Mouse (Mus musculus) hindbrain, postnatal 0 days (tissue): Measurements from ENCODE around the gene Tmprss4. TPM values are rescaled to one million over a fixed set of nuclear protein-coding genes. Genes with fewer than 3 reads are reported as not detected.

Experiments used
- ATAC-seq: fragments of 200-750 bp; cut with Nextera tagmentation; 2 replicates; pipeline ENCODE4 v1.8.0; 2017; ENCODE audit warnings: mild to moderate bottlenecking, moderate TSS enrichment, moderate library complexity
- DNase-seq: peaks from one replicate; pipeline ENCODE4 v3.0.0-alpha.2; 2015; ENCODE audit warnings: low spot score
- H3K27ac ChIP-seq: fragments of 300-500 bp; sonication (generic); 2 replicates; pipeline ENCODE4 v1.5.1; 2014; ENCODE audit warnings: mild to moderate bottlenecking
- H3K27me3 ChIP-seq: fragments of 300-500 bp; sonication (generic); 2 replicates; pipeline ENCODE4 v1.6.1; 2014; ENCODE audit warnings: low read length, mixed read lengths; ENCODE audit not compliant: insufficient read depth
- H3K36me3 ChIP-seq: fragments of 300-500 bp; sonication (generic); 2 replicates; pipeline ENCODE4 v1.6.1; 2014; ENCODE audit warnings: low read length, mixed read lengths; ENCODE audit not compliant: insufficient read depth
- H3K4me1 ChIP-seq: fragments of 300-500 bp; sonication (generic); 2 replicates; pipeline ENCODE4 v1.6.1; 2014; ENCODE audit warnings: antibody characterized with exemption, low read length, mixed read lengths; ENCODE audit not compliant: insufficient read depth
- H3K4me2 ChIP-seq: fragments of 300-500 bp; sonication (generic); 2 replicates; pipeline ENCODE4 v1.6.1; 2014; ENCODE audit warnings: low read depth, mild to moderate bottlenecking, low read length, moderate library complexity, mixed read lengths
- H3K4me3 ChIP-seq: fragments of 300-500 bp; sonication (generic); 2 replicates; pipeline ENCODE4 v1.5.1; 2014; ENCODE audit warnings: low read length
- H3K9ac ChIP-seq: fragments of 300-500 bp; sonication (generic); replicated peaks from 2 replicates; pipeline ENCODE4 v1.6.1; 2014; ENCODE audit warnings: mild to moderate bottlenecking, low read length, moderate library complexity, mixed read lengths
- H3K9me3 ChIP-seq: fragments of 300-500 bp; sonication (generic); 2 replicates; pipeline ENCODE4 v1.6.1; 2016; ENCODE audit warnings: low read length, mixed read lengths
- CTCF ChIP-seq: IDR thresholded peaks from 2 replicates; pipeline ENCODE4 v1.5.1; 2016; ENCODE audit warnings: antibody characterized with exemption, control low read depth, low read depth
- WGBS: fragments of 180-500 bp; shearing (Covaris S2); extraction: QIAGEN DNeasy Blood & Tissue Kit; methylation state at CpG from one replicate; pipeline ENCODE4 v1.1.7; 2014; 5-methylcytosine and 5-hydroxymethylcytosine counted together
- polyA plus RNA-seq: library from polyadenylated mRNA; unstranded; fragments of >200 nt; fragmentation: Nextera tagmentation; extraction: Ambion mirVana; gene quantifications from 2 replicates; pipeline ENCODE4 v1.2.1, GENCODE M21; 2015
- total RNA-seq: library from RNA; depleted of rRNA; stranded (reverse); fragments of >200 nt; gene quantifications from 2 replicates; pipeline ENCODE4 v1.2.3, GENCODE M21; 2014

Gene Tmprss4
- total and polyA plus RNA-seq, 2 experiments from 2014 or later: 1.1 TPM; not detected in 1

DNA sequence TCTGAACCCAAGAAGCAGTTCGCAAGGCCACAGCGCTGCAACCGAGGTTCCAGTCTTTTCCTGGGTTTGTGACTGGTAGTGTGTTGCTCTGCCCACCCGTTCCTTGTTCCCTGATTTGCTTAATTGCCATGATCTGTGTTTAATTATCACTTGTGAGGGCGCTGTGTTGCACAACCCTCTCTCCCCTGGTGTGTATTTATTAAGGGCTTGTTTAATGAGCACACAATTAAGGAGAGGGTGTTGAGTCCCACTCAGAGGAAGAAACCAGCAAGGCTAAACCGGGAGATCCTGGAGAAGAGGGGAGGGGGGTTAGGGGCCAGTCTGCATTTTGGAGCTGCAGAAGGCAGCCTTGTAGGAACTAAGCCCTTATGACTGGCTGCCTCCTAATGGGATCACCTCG, 62.9 kb downstream of the Tmprss4 start:
- Histone ChIP-seq H3K4me3 (no peak overlapping the region), H3K27ac (no peak overlapping the region), H3K36me3 (no peaks in the 10 kb centered on the region), H3K9me3 (no peaks in the 10 kb centered on the region), H3K4me1 (0 out of 2 replicates have a peak, but pooled peaks cover under 1% of the 10 kb centered on the region), H3K9ac (no peak overlapping the region), H3K27me3 (peaks cover 50% of the 10 kb centered on the region), H3K4me2 (no peak overlapping the region)
- ATAC-seq: no peak
- TF ChIP-seq CTCF: no peak
- 59% methylated on average over 7 of the region's 7 CpGs for WGBS
- DNase-seq: no peak

DNA sequence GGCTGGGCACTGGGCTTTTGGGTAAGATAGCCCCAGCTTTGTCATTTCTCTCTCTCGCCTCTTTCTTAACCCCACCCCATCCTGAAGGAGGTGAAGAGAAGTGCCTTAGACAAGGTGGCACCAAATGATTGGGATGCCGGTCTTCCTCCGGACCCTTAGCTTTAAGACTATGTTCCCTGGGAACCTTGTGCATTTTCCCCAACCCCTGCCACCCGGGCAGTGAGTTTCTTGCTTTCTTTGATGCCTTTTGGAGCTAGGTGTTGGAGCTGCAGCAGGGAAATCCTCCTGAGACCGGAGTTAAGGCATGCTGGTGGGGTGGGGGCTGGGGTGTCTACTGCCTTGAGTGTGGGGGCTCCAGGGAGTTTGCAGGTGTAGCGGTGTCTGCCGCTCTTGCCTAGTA, 64.8 kb downstream of the Tmprss4 start:
- TF ChIP-seq CTCF: no peak
- Histone ChIP-seq H3K9ac (no peak overlapping the region), H3K36me3 (no peaks in the 10 kb centered on the region), H3K27me3 (peaks cover 54% of the 10 kb centered on the region), H3K4me3 (peak overlapping the region; percentile 48), H3K4me1 (no peaks in the 10 kb centered on the region), H3K27ac (no peak overlapping the region), H3K9me3 (no peaks in the 10 kb centered on the region), H3K4me2 (peak overlapping the region; percentile 77)
- 4% methylated on average over 7 of the region's 7 CpGs for WGBS
- ATAC-seq (no peak), DNase-seq (no peak)

DNA sequence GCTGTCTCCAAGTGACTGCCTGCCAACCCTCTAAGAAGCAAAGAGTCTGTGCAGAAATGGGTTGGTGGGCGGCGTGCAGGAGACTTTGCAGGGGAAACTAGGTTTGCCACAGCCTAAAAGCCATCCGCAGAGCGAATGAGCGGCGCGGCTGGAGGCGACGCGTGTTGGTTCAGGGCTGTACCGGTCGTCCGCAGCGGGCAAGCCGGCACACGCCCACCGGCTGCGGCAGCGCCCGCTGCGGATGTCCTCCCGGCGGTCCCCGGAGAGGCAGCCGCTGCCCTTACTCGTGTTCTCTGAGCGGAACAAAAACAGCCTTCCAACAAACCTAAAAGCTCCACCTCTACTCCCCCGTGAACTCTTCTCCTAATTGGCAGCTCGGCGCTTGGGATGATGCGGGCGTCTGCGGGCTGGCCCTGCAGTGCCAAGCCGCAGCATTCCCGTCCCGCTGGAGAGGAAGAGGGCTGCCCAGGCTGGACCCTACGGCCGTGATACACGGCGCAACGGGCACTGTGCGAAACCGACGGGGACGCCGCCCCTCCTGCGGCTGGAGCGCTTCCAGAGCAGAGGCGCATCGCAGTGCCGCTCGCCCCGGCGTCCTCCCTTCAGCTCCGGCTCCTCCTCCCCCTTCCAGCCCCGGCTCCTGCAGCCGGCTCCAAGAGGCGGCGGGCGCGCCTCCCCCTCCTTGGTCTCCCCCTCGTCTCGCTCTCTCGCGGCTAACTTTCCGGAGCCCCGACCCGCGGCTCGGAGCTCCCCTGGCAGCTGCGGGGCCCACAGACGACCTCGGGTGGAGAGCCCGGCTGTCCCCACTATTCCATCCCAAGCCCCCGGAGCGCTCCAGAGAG, 65.5 kb downstream of the Tmprss4 start, which contains the start of gene Scn4b:
Scn4b (plus strand) TSS at position 205 of the 842 bp plus-strand sequence.
- Histone ChIP-seq H3K27ac (no peak within 1 kb of the TSS), H3K27me3 (peaks cover 50% of the 10 kb centered on the region), H3K9me3 (no peaks in the 10 kb centered on the region), H3K36me3 (no peaks in the 10 kb centered on the region), H3K4me2 (peak within 1 kb of the TSS; percentile 77), H3K9ac (peak within 1 kb of the TSS; percentile 34), H3K4me3 (peak within 1 kb of the TSS; percentile 48), H3K4me1 (no peaks in the 10 kb centered on the region)
- TF ChIP-seq CTCF: no peak
- ATAC-seq (0 out of 2 replicates have a peak, but pooled peaks have one; percentile 30), DNase-seq (peak; percentile 44)
- WGBS: under 1% methylated on average over 70 of the region's 76 CpGs

DNA sequence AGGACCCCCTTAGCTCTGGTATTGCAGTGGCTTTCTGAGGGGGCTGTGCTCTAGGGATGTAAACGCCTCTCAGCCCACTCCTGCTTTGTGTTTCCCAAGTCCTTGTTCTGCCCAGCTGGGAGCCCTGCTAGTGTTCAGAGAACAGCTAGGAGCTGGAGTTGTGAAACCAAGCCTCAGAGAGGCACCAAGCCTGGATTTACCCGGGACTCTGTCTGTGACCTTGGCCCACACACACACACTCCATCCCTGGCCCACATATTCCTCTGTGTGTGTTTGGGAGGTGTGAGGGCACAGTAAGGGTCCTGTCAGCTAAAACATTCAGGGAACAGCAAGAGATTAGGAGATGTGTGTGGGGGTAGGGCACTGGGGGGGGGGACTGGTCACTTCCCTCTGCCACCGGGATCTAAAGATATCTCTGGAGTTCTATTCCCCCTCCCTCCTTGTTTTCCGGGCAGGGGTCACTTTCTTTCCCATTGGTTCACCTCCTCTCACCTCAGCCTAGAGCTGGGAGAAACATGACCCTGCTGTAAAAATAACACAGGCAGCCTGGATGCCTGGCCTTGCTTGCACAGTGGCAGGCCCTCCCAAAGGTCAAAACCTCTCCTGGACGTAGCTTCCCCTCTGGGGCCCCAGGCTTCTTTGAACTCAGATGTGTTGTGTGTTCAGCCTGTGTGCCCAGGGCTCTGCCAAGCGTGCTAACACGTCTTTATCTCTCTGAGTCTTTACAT, 67.3 kb downstream of the Tmprss4 start:
- Histone ChIP-seq H3K4me1 (no peaks in the 10 kb centered on the region), H3K9ac (no peak overlapping the region), H3K9me3 (no peaks in the 10 kb centered on the region), H3K27ac (no peak overlapping the region), H3K36me3 (no peaks in the 10 kb centered on the region), H3K4me3 (no peak overlapping the region), H3K27me3 (peaks cover 50% of the 10 kb centered on the region), H3K4me2 (no peak overlapping the region)
- no peak for TF ChIP-seq CTCF
- ATAC-seq (no peak), DNase-seq (no peak)
- WGBS: 19% methylated on average over 7 of the region's 7 CpGs

DNA sequence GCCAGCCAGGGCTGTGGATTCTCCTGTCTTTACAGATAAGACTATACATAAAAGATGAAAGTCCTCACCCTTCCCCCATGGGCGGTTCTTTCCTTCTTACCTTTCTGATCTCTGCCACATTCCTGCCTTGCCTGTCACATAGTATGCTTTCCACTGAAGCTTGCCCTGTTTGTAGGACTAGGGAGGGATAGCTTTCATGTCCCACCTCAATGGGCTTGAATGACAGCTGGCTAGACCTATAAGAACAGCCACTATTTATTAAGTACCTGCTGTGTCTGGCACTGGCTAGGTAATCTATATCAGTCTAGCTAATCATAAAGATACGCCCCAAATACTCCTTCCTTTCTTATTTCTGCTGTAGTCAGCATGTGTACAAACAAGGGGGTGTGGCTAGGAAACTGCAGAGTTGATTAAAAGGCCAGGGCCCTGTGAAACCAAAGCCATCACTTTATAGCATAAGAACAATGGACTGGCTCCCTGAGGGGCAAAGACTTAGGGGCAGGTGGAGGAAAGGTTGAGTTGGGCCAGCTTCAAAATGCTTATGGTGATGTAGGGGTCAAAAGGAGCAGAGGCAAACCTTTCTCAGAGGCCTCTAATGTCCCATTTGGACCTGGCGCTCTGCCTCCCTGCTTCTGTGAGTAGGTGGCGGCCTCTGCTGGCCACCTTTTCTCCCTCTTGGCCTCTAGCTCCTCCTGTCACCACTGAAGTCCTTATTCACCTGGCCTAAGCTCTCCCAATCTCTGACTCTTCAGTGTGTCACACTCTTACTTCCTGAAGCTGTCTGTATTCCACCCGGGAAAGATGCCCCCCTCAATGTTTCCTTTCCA, 70.2 kb downstream of the Tmprss4 start:
- TF ChIP-seq CTCF: peak; percentile 76
- Histone ChIP-seq H3K4me3 (no peak overlapping the region), H3K9me3 (no peaks in the 10 kb centered on the region), H3K4me2 (no peak overlapping the region), H3K27ac (no peak overlapping the region), H3K27me3 (peaks cover 33% of the 10 kb centered on the region), H3K36me3 (no peaks in the 10 kb centered on the region), H3K4me1 (no peaks in the 10 kb centered on the region), H3K9ac (no peak overlapping the region)
- DNase-seq (peak; percentile 68), ATAC-seq (no peak)
- 27% methylated on average over 5 of the region's 5 CpGs for WGBS

DNA sequence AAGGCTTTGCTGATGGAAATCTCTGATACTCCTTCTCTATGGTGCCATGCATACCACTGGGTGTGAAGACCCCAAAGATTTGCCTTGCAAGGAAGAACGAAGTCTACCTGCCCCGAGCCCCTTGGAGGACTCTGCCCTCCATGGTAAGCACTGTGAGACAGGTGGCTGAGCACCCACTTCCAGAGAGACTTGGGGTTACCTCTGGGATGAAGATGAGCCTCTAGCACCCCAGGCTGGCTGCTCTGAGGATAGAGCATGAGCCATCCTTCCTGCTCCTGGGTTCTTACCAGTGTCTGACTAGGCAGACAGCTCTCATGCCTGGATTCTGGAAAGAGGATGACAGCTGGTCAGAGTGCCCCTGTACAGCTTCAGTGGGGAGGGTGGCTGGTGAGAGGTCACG, 73.8 kb downstream of the Tmprss4 start:
- WGBS: 81% methylated on average over 3 of the region's 3 CpGs
- DNase-seq (no peak), ATAC-seq (no peak)
- Histone ChIP-seq H3K4me1 (no peaks in the 10 kb centered on the region), H3K36me3 (peaks cover 9% of the 10 kb centered on the region; the same call in 1 of the 2 replicates), H3K27me3 (peaks cover 9% of the 10 kb centered on the region; the same call in 1 of the 2 replicates), H3K4me2 (no peak overlapping the region), H3K9ac (no peak overlapping the region), H3K27ac (no peak overlapping the region), H3K9me3 (no peaks in the 10 kb centered on the region), H3K4me3 (no peak overlapping the region)
- no peak for TF ChIP-seq CTCF
